Mouse (Mus musculus): ENCODE measurements at regions not wholly inside any gene's neighbourhood (a gene's known extent, or its start where the extent isn't known, plus 50 kb on each side); places are given as distances from the start of the nearest gene placed in this dataset.

DNA sequence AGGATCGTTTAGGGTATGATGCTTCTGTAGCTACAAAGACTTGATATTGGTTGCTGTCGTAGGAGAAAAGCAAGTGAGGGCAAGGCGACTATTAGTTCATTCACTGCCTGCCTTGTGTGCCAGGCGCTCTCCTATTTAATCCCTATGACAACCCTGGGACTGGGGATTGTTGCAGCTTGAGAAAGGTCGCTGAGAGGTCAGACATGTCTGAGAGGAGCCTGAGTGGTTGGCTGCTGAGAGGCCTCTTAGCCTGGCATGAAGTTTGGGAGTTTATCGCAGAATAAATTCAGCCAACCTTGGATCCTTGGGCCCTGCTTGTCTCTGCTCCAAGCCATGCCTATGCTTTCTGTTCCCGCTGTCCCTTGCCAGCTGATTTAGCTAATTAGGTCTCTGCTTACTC lies 65.9 kb upstream of the Gjb5 start:
- DNase-seq (ENCODE audit: low spot score in 2 of 2): no peak

DNA sequence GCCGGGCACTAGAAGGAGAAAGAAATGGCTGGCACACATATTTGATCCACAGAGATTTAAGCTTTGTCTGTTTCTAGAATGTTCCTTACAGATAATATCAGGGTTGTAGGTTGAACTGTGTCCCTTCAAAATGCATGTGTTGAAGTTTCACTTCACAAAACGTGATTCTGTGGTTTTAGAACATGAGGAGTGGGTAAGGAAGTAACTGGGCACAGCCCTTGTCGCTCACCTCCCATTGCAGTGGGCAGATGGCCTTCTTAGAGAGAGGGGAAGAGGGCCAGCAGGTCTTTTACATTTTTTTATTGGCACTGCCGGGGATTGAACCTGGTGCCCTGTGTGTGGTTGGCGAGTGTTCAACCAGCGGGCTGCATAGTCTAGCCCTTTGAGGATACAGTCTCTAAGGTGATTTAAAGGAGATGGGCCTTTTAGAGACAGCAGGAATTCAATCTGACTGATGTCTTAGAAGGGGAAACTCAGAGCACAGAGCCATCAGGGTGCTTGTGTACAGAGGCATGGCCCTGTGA lies 64.0 kb upstream of the Gjb5 start:
- DNase-seq (ENCODE audit: low spot score in 2 of 2): no peak

DNA sequence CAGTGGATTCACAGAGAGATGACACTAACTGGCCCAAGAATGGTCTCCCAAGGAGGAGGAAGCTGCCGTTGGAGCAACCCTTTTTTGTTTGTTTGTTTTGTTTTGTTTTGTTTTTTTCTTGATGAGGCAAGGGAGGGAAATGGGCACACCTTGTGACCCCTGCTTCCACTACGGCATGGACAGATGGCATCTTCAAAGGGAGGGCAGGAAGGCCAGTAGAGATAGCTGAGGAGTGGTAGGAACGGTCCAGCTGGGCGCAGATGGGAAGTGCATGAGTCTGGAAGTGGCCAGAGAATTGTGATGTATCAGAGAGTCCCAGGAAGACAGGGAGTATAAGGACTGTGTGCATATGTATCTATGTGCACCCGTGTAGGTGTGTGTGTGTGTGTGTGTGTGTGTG lies 63.1 kb upstream of the Gjb5 start:
- DNase-seq (ENCODE audit: low spot score in 2 of 2): no peak

DNA sequence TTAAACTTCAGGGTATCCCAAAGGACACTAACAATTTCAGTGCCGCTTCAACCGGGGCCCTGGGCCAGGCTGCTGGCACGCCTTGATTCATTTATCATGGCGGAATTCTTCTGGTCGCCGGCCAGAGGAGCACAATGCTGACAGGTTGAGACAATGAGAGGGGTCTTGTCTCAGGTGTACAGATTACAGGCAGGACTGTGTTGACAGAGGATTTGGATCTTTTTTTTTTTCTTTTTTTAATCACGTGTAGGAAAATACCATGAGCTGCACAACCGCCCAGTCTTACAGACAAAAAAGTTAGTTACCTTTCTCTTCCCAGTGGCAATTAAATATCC lies 61.8 kb upstream of the Gjb5 start:
- no peak for DNase-seq (ENCODE audit: low spot score in 2 of 2)

DNA sequence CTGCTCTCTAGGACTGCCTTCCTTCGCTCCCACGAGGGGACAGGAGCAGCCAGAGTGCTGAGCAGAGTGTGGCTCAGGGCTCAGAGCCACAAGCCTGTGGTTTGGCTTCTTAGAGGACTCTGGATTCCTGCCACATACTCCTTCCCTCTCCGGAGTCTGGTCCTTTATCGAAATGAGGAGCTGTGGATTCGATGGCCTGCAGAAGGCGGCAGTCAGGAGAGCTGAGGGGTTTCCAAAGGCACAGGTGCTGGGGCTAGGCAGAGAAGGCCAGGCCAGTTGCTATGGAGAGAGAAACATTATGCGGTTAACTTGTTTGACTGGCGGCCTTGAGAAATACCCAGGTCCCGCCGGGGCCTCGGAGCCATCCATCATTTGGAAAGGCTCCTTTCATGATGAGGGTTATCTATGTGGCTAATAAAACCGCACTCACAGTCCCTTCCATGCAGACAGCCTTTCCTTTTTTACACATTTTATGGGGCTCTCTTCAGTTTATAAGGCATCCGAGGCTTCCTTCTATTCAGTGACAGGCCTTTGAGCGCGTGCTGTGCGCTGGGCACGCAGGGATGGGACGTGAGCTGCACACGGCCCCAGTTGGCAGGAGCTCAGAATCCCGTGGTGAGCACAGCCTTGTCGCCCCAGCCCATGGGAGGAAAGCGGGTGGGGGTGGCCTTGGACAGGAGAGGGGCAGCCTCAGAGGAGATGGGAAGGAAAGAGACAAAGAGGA lies 61.2 kb upstream of the Gjb5 start:
- DNase-seq (ENCODE audit: low spot score in 2 of 2): no peak

DNA sequence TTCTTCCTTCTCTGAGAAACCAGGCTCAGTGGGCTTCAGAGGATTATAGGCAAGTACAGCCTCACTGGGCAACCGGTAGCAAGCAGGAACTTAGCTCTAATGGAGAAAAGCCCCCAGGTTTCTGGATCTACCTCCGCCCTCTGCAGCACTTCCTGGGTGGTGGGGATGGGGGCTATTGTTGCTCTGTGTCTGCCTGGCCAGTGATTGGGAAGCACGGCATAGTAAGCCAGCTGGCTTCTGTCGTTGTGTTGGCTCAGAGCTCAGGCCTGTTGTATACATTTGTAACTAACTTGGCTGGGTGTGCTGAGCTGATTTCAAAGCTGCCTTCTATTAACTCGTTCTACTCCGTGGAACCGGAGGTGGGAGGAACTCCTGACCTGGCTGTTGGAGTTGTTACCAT lies 58.9 kb upstream of the Gjb5 start:
- DNase-seq (ENCODE audit: low spot score in 2 of 2): no peak

DNA sequence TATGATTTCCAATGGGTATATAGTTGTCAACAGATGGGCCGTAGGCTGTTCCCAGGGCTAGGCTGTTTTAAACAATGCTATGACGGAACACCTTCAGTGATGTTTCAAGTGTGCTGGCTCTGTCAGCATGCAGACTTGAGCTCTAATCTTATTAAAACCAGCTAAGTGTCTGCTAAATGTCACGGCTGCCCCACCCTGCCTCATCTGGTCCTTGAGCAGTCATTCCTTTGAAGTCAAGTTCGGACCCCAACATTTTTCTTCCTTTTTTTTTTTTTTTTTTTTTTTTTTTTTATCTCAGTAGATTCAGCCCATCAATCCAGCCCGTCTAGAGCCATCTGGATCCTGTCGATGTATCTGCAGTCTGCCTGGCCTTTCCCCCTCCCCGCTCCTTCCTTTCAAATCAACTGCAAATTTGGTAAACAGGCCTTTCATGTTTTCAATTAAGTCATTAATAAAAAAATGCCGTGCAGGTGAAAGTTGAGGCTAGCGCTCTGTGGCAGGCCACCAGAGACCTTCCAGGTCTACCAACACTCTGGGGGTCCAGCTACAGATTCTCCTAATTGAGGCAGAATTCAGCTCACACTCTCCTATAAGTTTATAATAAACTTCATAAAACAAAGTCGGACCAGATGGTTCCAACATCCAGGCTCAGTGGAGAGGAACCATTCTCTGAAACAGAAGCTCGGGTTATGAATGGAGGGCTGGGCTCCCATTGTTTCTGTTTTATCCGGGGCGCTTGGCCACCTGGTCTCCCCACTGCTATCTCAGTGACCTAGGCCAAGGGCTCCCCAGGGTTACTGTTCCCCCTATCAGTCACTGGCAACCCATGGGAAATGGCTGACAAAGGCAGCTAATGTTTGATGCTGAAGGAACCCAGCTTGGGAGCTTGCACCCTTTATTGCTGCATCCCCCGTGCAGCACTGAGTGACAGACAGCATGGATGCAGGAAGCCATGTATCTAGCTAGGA lies 56.3 kb upstream of the Gjb5 start:
- DNase-seq (ENCODE audit: low spot score in 2 of 2): no peak
